Mouse (Mus musculus): ENCODE results near the gene Prpf8.

- no peak for TF ChIP-seq CTCF (IDR thresholded peaks at IDR 0.05; ENCODE audit: borderline replicate concordance, insufficient read depth, low read depth, low read length)
- no peak for TF ChIP-seq POLR2A (IDR thresholded peaks at IDR 0.05; ENCODE audit: borderline replicate concordance, insufficient read depth, low read length)
These were observed 15.9 kb upstream of the Prpf8 start for GRCm38 (mm10) chr11:75470675-75471074.
